Mouse (Mus musculus) adrenal gland, adult 2 months (tissue): Measurements from ENCODE around the gene Zdhhc5. TPM values are rescaled to one million over a fixed set of nuclear protein-coding genes. Genes with fewer than 3 reads are reported as not detected.
"Not testable (repeated sequence)": the region's sequence is repeated elsewhere in the genome, so short reads cannot be mapped to it uniquely, and the experiment has no call there.

Experiments
- DNase-seq: peaks from one replicate; pipeline ENCODE4 v3.0.0; 2021
- polyA plus RNA-seq: library from polyadenylated mRNA; depleted of rRNA; stranded (reverse); fragments of >200 nt; gene quantifications from 2 replicates; pipeline ENCODE4 v1.2.3, GENCODE M21; 2012
- total RNA-seq, 2 experiments: library from RNA; stranded (reverse); gene quantifications; 2 replicates each; pipeline ENCODE4 v1.2.3; 2021

Zdhhc5 gene
- total and polyA plus RNA-seq, 3 experiments = 46.3 to 74.4 (median 61.7) TPM

GRCm38 (mm10) chr2:84695007-84695695, 19.8 kb downstream of the Zdhhc5 start:
- DNase-seq = no peak

- no peak for DNase-seq
These were observed 24.9 kb downstream of the Zdhhc5 start for GRCm38 (mm10) chr2:84690050-84690449.

GRCm38 (mm10) chr2:84688080-84688844, 26.7 kb downstream of the Zdhhc5 start:
- DNase-seq = no peak

- DNase-seq = no peak
These were observed 32.3 kb downstream of the Zdhhc5 start for GRCm38 (mm10) chr2:84682605-84683183.

- DNase-seq = no peak
These were observed 36.0 kb downstream of the Zdhhc5 start, which contains the start of gene Tmx2 for GRCm38 (mm10) chr2:84679016-84679415. Gene Tmx2, minus strand, starts transcription at chr2:84679140.

- DNase-seq = peak; percentile 96
These were observed 36.8 kb downstream of the Zdhhc5 start, which contains the start of the genes Gm28635 and Med19 for GRCm38 (mm10) chr2:84677968-84678880. Gene Gm28635, minus strand, starts transcription at chr2:84678041. Gene Med19, plus strand, starts transcription at chr2:84678402.

- no peak for DNase-seq
These were observed 37.6 kb downstream of the Zdhhc5 start for GRCm38 (mm10) chr2:84677270-84677967.

- DNase-seq = not testable (repeated sequence)
These were observed 43.4 kb downstream of the Zdhhc5 start for GRCm38 (mm10) chr2:84671535-84671934.

GRCm38 (mm10) chr2:84670569-84670933, 44.4 kb downstream of the Zdhhc5 start, which contains the start of gene Selenoh:
Gene Selenoh, minus strand, starts transcription at chr2:84670770.
- peak; percentile 85 for DNase-seq

GRCm38 (mm10) chr2:84669828-84670568, 45.0 kb downstream of the Zdhhc5 start:
- DNase-seq = no peak

GRCm38 (mm10) chr2:84666081-84666480, 48.9 kb downstream of the Zdhhc5 start:
- DNase-seq = no peak

- peak; percentile 36 for DNase-seq
These were observed 52.1 kb downstream of the Zdhhc5 start for GRCm38 (mm10) chr2:84662866-84663265.

GRCm38 (mm10) chr2:84660253-84660652, 54.7 kb downstream of the Zdhhc5 start:
- peak; percentile 64 for DNase-seq

- no peak for DNase-seq
These were observed 56.2 kb downstream of the Zdhhc5 start, which contains the start of gene Btbd18 for GRCm38 (mm10) chr2:84658806-84659205. Gene Btbd18, plus strand, starts transcription at chr2:84659079.

GRCm38 (mm10) chr2:84655864-84656263, 59.1 kb downstream of the Zdhhc5 start:
- DNase-seq = no peak

- no peak for DNase-seq
These were observed 61.6 kb downstream of the Zdhhc5 start for GRCm38 (mm10) chr2:84653354-84653753.

- peak; percentile 92 for DNase-seq
These were observed 64.3 kb downstream of the Zdhhc5 start, which contains the start of gene Ctnnd1 for GRCm38 (mm10) chr2:84650464-84651195. Gene Ctnnd1, minus strand, starts transcription at chr2:84650765.

GRCm38 (mm10) chr2:84649674-84650073, 65.3 kb downstream of the Zdhhc5 start:
- DNase-seq = peak; percentile 44

GRCm38 (mm10) chr2:84648369-84648768, 66.6 kb downstream of the Zdhhc5 start:
- no peak for DNase-seq
